Mouse (Mus musculus) heart, postnatal 36 days (tissue): ENCODE measurements around the gene Decr2. TPM values are rescaled to one million over a fixed set of nuclear protein-coding genes. Genes with fewer than 3 reads are reported as not detected.

ENCODE experiments used
- DNase-seq, 2 experiments: peaks; one replicate each; pipeline ENCODE4 v3.0.0; 2021 to 2022
- intact Hi-C: fragments of 180-260 bp; cut with DNase I; formaldehyde crosslinking; loops from one replicate; pipeline ENCODE4 v1.15.1; 2025
- total RNA-seq, 2 experiments: library from RNA; stranded (reverse); gene quantifications; 2 replicates each; pipeline ENCODE4 v1.2.3; 2021

Decr2 gene
- total RNA-seq, 2 experiments from 2014 or later: 10.2 to 11.2 TPM

- peak; percentile 15 to 22 for DNase-seq
- intact Hi-C loops: loop anchor here (2.0 kb wide), 1 partner anchor 27 kb away; no protein-coding TSS in a partner anchor
Measured at GRCm38 (mm10) chr17:26068024-26068830, 21.9 kb downstream of the Decr2 start.

GRCm38 (mm10) chr17:26066488-26067020 is 23.6 kb downstream of the Decr2 start:
- no peak for DNase-seq
- intact Hi-C loops: no loop called here

GRCm38 (mm10) chr17:26064916-26065315 is 25.2 kb downstream of the Decr2 start:
- no peak for DNase-seq
- intact Hi-C loops: no loop called here

GRCm38 (mm10) chr17:26057787-26058567 is 32.2 kb downstream of the Decr2 start:
- intact Hi-C loops: no loop called here
- DNase-seq: no peak

- intact Hi-C loops: no loop called here
- no peak for DNase-seq
Measured at GRCm38 (mm10) chr17:26057278-26057677, 32.9 kb downstream of the Decr2 start.

GRCm38 (mm10) chr17:26055164-26055563 is 35.0 kb downstream of the Decr2 start:
- DNase-seq: no peak
- intact Hi-C loops: no loop called here

- DNase-seq: no peak
- intact Hi-C loops: no loop called here
Measured at GRCm38 (mm10) chr17:26054133-26054845, 35.8 kb downstream of the Decr2 start.

GRCm38 (mm10) chr17:26052706-26053105 is 37.4 kb downstream of the Decr2 start:
- intact Hi-C loops: no loop called here
- DNase-seq: no peak

GRCm38 (mm10) chr17:26052074-26052473 is 38.1 kb downstream of the Decr2 start:
- DNase-seq: no peak
- intact Hi-C loops: no loop called here

- intact Hi-C loops: no loop called here
Measured at GRCm38 (mm10) chr17:26048118-26048517, 42.0 kb downstream of the Decr2 start.

GRCm38 (mm10) chr17:26046253-26046997 is 43.7 kb downstream of the Decr2 start:
- intact Hi-C loops: no loop called here
- DNase-seq: no peak

More at GRCm38 (mm10) chr17:26048118-26048517, 42.0 kb downstream of the Decr2 start:
- no peak for DNase-seq

GRCm38 (mm10) chr17:26045285-26045684 is 44.9 kb downstream of the Decr2 start:
- intact Hi-C loops: no loop called here
- no peak for DNase-seq

- peak; percentile 68 to 72 for DNase-seq
- intact Hi-C loops: no loop called here
Measured at GRCm38 (mm10) chr17:26043249-26043636, 46.9 kb downstream of the Decr2 start.

- intact Hi-C loops: no loop called here
- no peak for DNase-seq
Measured at GRCm38 (mm10) chr17:26042599-26043248, 47.4 kb downstream of the Decr2 start.

- peak; percentile 51 to 58 for DNase-seq
- intact Hi-C loops: loop anchor here (1.0 to 2.0 kb wide), 2 partner anchors 28 to 49 kb away; partner anchors contain the start of genes Decr2 and Rab11fip3
Measured at GRCm38 (mm10) chr17:26041111-26041802, 48.9 kb downstream of the Decr2 start.

GRCm38 (mm10) chr17:26040711-26041110 is 49.4 kb downstream of the Decr2 start:
- intact Hi-C loops: loop anchor here (1.0 to 2.0 kb wide), 2 partner anchors 28 to 50 kb away; partner anchors contain the start of genes Decr2 and Rab11fip3

GRCm38 (mm10) chr17:26032037-26032436 is 58.1 kb downstream of the Decr2 start:
- intact Hi-C loops: no loop called here
- no peak for DNase-seq

More at GRCm38 (mm10) chr17:26040711-26041110, 49.4 kb downstream of the Decr2 start:
- DNase-seq: peak; percentile 27 to 31

- DNase-seq: no peak
- intact Hi-C loops: no loop called here
Measured at GRCm38 (mm10) chr17:26031583-26031982, 58.6 kb downstream of the Decr2 start.
